Comparison of ENCODE assay signal across 9 mouse cellular contexts in genomic region chr2:151603630-151604029, GRCm38 (mm10). TPM values are rescaled to one million over a fixed set of nuclear protein-coding genes. Genes with fewer than 3 reads are reported as not detected.
DNase-seq lines count a peak whose midpoint lies in the region; ATAC-seq and TF ChIP-seq lines count a peak whose summit lies in the region.
"Had no signal": no experiment of that assay in that cellular context is flagged by ENCODE, and none has a peak within 500 bp of the region (broad histone marks: within the 10 kb centered on the region; RNA-seq: fewer than 3 reads in every experiment).

No protein-coding gene starts in this region.

- H3K4me2 ChIP-seq in midbrain, embryonic 11.5 days = no peak overlapping the region

- H3K27ac ChIP-seq in midbrain, embryonic 11.5 days (ENCODE audit: low read depth, low read length) = peak overlapping the region; percentile 59

- H3K4me1 ChIP-seq in midbrain, embryonic 11.5 days (ENCODE audit: control insufficient read depth, insufficient read depth, low read length) = peaks cover 26% of the 10 kb centered on the region

- no peak for TF ChIP-seq CTCF in brain, embryonic 14.5 days (IDR thresholded peaks at IDR 0.05; ENCODE audit: borderline replicate concordance, extremely low read depth, insufficient read depth, insufficient read length)

- WGBS in midbrain, embryonic 11.5 days = 3% methylated on average over 4 of the region's 4 CpGs

- peak; percentile 46 for DNase-seq in adrenal gland, postnatal 14 days
- no peak for DNase-seq in adrenal gland, adult 2 months
- DNase-seq in brain, embryonic 14.5 days (ENCODE audit: low read depth) = peak; percentile 83
- peak; percentile 27 for DNase-seq in gastrocnemius, postnatal 14 days
- peak; percentile 86 for DNase-seq in midbrain, embryonic 11.5 days (ENCODE audit: low spot score, missing footprints)
- no peak for DNase-seq in T-cell, adult 2 months (ENCODE audit: low spot score)
- no peak for DNase-seq in urinary bladder, postnatal 36 days (ENCODE audit: low spot score in 2 of 2)
- DNase-seq in c-Kit-positive CD71-positive TER-119-positive erythroid progenitor cells, embryonic 14.5 days (ENCODE audit: low spot score) = no peak
- DNase-seq: thymus, postnatal 25 days had no signal

- no peak for TF ChIP-seq POLR2A in brain, embryonic 14.5 days (IDR thresholded peaks at IDR 0.05; ENCODE audit: borderline replicate concordance, extremely low read depth, insufficient read depth, insufficient read length, poor library complexity, severe bottlenecking)

- no peaks in the 10 kb centered on the region for H3K27me3 ChIP-seq in midbrain, embryonic 11.5 days (ENCODE audit: control insufficient read depth, insufficient read depth, low read length)

- H3K36me3 ChIP-seq in midbrain, embryonic 11.5 days (ENCODE audit: control insufficient read depth, insufficient read depth, low read length) = no peaks in the 10 kb centered on the region

- H3K9me3 ChIP-seq in midbrain, embryonic 11.5 days (ENCODE audit: control insufficient read depth, low read length) = no peaks in the 10 kb centered on the region

- intact Hi-C loops in gastrocnemius, postnatal 14 days (cut with DNase I; ENCODE audit: low total_unique reads) = no loop called here

- peak overlapping the region; percentile 24; the same call in 1 of the 2 replicates for H3K9ac ChIP-seq in midbrain, embryonic 11.5 days (ENCODE audit: low read length)

- peak; percentile 87 for ATAC-seq in midbrain, embryonic 11.5 days (ENCODE audit: low FRiP score)

- no peak overlapping the region for H3K4me3 ChIP-seq in midbrain, embryonic 11.5 days (ENCODE audit: low read depth, low read length)

RNA-seq across cellular contexts. Expression of gene Snph, which starts 28.8 kb away (rescaled TPM):
- total RNA-seq in adrenal gland, postnatal 14 days (2021) = 7.7 and 9.2 TPM in 2 replicates
- 10 to 100 TPM; 11.5 to 19.6 TPM for total RNA-seq in adrenal gland, adult 2 months (2021)
- polyA plus RNA-seq in adrenal gland, adult 2 months (2012; rRNA removed) = 5.2 and 10.2 TPM in 2 replicates
- polyA plus RNA-seq in brain, embryonic 14.5 days (2012; rRNA removed) = 13.8 and 27.0 TPM in 2 replicates
- total RNA-seq in gastrocnemius, postnatal 14 days (2021) = 10 to 100 TPM; 10.7 to 10.8 TPM
- polyA plus RNA-seq in midbrain, embryonic 11.5 days (2014; fragmentation: Nextera tagmentation; extraction: Ambion mirVana) = 1.9 and 2.5 TPM in 2 replicates

RNA-seq across cellular contexts. Expression of gene Sdcbp2, which starts 31.2 kb away (rescaled TPM):
- 2.1 and 3.0 TPM in 2 replicates for total RNA-seq in adrenal gland, postnatal 14 days (2021)
- 1 to 10 TPM in 1 of 2 experiments, under 1 TPM in 1; 0.81 to 1.2 TPM for total RNA-seq in adrenal gland, adult 2 months (2021)
- 0.47 and 0.57 TPM in 2 replicates for polyA plus RNA-seq in adrenal gland, adult 2 months (2012; rRNA removed)
- 1.1 TPM in 2 replicates for polyA plus RNA-seq in brain, embryonic 14.5 days (2012; rRNA removed)
- total RNA-seq in gastrocnemius, postnatal 14 days (2021) = under 1 TPM; 0.64 to 0.91 TPM
- 0.41 and 0.56 TPM in 2 replicates for polyA plus RNA-seq in midbrain, embryonic 11.5 days (2014; fragmentation: Nextera tagmentation; extraction: Ambion mirVana)

Comparison
In these comparisons a context has a peak if more than half of its experiments do, and no peak if none do; other contexts are left out.
1. DNase-seq: peak in adrenal gland, postnatal 14 days (single experiment), brain, embryonic 14.5 days (single experiment), gastrocnemius, postnatal 14 days (single experiment) and midbrain, embryonic 11.5 days (single experiment); none in adrenal gland, adult 2 months (single experiment), T-cell, adult 2 months (single experiment), urinary bladder, postnatal 36 days (0 of 2) and c-Kit-positive CD71-positive TER-119-positive erythroid progenitor cells, embryonic 14.5 days (single experiment).